Mouse (Mus musculus): ENCODE measurements at regions not wholly inside any gene's neighbourhood (a gene's known extent, or its start where the extent isn't known, plus 50 kb on each side); places are given as distances from the start of the nearest gene placed in this dataset.

DNA sequence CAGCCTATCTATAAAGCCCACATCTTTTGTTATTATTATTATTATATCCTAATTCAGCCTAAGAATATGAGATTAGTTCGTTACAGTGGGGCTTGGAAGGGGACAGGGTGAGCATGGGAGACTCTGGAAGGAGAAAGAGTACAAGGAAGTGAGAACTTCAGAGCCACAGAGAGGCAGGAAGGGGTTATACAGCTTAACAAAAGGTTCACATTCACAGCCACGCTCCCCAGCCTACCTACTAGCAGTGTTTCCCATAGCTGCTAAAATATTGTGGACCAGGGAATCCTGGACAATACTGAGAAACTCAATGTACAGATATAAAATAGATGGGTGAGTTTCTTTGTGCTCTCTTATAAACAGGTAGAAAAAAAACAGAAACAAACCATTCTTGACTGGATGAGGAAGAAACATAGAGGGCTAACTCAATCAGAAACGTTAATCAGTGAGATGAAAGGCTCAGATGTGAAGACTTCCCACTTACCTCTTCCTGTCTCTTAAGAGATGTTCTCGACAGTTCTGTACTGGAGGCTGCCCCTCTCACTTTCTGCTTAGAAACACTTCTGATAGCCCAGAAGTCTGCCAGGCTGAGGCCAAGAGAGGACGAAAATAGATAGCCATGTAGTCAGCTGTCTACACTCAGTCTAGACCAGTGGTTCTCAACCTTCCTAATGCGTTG is 61.7 kb upstream of the Kcna3 start:
- no peak overlapping the region for H3K9ac ChIP-seq
- no peak overlapping the region for H3K4me2 ChIP-seq
- no peak for ATAC-seq (ENCODE audit: borderline replicate concordance, extremely low read depth, low FRiP score, low TSS enrichment)
- no peak overlapping the region for H3K4me3 ChIP-seq
- no peaks in the 10 kb centered on the region for H3K36me3 ChIP-seq
- H3K27ac ChIP-seq: no peak overlapping the region
- no peaks in the 10 kb centered on the region for H3K9me3 ChIP-seq
- WGBS: 66% methylated on average over 6 of the region's 6 CpGs
- H3K27me3 ChIP-seq: no peaks in the 10 kb centered on the region
- H3K4me1 ChIP-seq: no peaks in the 10 kb centered on the region

DNA sequence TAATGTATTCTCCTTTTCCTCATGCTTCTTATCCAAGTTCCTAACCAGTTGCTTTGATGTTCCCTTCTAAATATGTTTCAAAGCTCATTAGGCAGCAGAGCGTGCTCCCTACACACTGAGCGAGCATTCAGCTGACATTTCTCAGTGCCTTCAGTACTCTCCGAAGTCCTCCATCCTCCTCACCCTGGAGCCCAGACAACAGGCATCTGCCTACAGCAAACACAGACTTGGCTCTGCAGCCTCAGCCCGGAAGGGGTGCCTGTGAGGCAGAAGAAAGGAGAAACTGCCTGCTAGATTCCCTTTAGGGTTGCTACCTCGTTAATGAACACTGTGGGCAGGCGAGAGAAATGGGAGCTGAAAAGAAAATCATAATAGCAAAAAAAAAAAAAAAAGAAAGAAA is 57.2 kb upstream of the Kcna3 start:
- no peak for ATAC-seq (ENCODE audit: borderline replicate concordance, extremely low read depth, low FRiP score, low TSS enrichment)
- H3K4me1 ChIP-seq: no peaks in the 10 kb centered on the region
- no peaks in the 10 kb centered on the region for H3K27me3 ChIP-seq
- no peak overlapping the region for H3K4me3 ChIP-seq
- H3K4me2 ChIP-seq: no peak overlapping the region
- no peak overlapping the region for H3K27ac ChIP-seq
- no peaks in the 10 kb centered on the region for H3K9me3 ChIP-seq
- 59% methylated on average over 6 of the region's 6 CpGs for WGBS
- no peaks in the 10 kb centered on the region for H3K36me3 ChIP-seq
- no peak overlapping the region for H3K9ac ChIP-seq

DNA sequence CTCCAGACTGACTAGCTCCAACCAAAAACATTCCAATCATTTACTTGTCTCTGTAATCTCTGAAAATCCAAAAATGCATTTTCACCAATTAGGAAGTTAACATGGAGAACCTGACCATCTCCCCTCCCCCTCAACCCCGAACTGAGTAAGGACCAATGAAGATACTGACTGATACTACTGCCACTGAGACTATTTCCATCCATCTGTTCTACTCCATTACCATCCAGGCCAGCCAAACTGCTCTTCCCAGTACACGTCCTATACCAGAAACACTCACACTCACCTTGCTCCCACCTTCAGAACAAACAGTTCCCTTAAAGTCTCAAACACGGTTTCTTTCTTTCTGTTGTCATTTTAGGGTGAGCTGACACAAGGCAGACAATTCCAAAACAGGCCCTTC is 55.1 kb upstream of the Kcna3 start:
- Histone ChIP-seq H3K4me2 (no peak overlapping the region), H3K9ac (no peak overlapping the region), H3K9me3 (no peaks in the 10 kb centered on the region), H3K27ac (no peak overlapping the region), H3K27me3 (no peaks in the 10 kb centered on the region), H3K36me3 (no peaks in the 10 kb centered on the region), H3K4me1 (no peaks in the 10 kb centered on the region), H3K4me3 (no peak overlapping the region)
- ATAC-seq (ENCODE audit: borderline replicate concordance, extremely low read depth, low FRiP score, low TSS enrichment): no peak
- WGBS: 49% methylated on average over 3 of the region's 3 CpGs

DNA sequence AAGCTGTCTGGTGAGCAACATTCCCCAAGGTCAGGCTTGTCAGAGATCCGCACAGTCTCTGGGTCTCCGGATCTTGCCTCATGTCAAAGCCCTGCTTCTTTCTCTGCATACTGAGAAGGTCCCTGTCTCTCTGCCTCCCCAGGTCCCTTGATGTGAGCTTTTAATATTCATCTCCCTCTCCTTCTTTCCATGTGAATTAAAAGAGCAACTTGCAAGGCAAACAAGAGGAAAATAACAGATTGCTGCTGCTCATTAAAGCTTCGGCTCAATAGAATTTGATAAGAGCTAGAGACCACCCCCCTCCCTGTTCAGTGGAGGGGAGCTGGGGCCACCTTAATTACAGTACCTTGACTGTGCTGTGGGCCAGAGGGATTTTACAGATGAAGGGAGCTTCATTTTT is 54.6 kb upstream of the Kcna3 start:
- Histone ChIP-seq H3K4me2 (no peak overlapping the region), H3K36me3 (no peaks in the 10 kb centered on the region), H3K4me1 (no peaks in the 10 kb centered on the region), H3K9me3 (no peaks in the 10 kb centered on the region), H3K4me3 (no peak overlapping the region), H3K27ac (no peak overlapping the region), H3K9ac (no peak overlapping the region), H3K27me3 (no peaks in the 10 kb centered on the region)
- WGBS: 55% methylated on average over 3 of the region's 3 CpGs
- no peak for ATAC-seq (ENCODE audit: borderline replicate concordance, extremely low read depth, low FRiP score, low TSS enrichment)

DNA sequence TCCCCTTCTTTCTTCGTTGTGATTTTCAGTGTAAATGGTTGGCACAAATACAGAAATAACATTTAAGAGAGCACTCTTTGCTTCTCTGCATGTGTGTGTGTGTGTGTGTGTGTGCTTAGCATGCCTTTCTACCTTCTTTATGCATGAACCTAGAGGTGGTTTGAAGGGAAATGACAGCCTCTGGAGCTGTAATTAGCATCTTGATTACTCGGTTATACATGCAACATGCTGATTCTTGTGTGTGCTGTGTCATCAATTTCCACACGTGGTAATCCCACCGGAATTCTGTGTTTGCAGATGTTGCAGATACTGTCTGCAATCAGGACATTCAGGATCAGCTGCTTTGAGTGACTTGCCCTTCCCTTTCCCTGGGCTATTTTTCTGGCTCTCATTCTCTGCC is 51.7 kb upstream of the Kcna3 start:
- Histone ChIP-seq H3K4me2 (no peak overlapping the region), H3K9me3 (no peaks in the 10 kb centered on the region), H3K4me1 (no peaks in the 10 kb centered on the region), H3K36me3 (no peaks in the 10 kb centered on the region), H3K27ac (no peak overlapping the region), H3K9ac (no peak overlapping the region), H3K27me3 (no peaks in the 10 kb centered on the region), H3K4me3 (no peak overlapping the region)
- no peak for ATAC-seq (ENCODE audit: borderline replicate concordance, extremely low read depth, low FRiP score, low TSS enrichment)
- WGBS: 59% methylated on average over 4 of the region's 4 CpGs
